Mouse (Mus musculus): ENCODE data around the gene Cog8. TPM values are rescaled to one million over a fixed set of nuclear protein-coding genes. Genes with fewer than 3 reads are reported as not detected.

Gene Cog8
- total RNA-seq, 2 experiments from 2014 or later = 29.2 to 29.4 TPM

Small RNA genes within 50 kb of the gene (microRNA-seq; reads per million reads assigned to microRNA genes)
- gene Mir7075 = 0 to 2.0 reads per million in 2 experiments

Other genes starting within 250 kb of the Cog8 start
- 1 to 10 TPM; 1.7 TPM for gene Has3, start 186.4 kb downstream of the Cog8 start, total RNA-seq (2021)
- gene Utp4, start 163.1 kb downstream of the Cog8 start, total RNA-seq (2021) = 10 to 100 TPM; 43.3 to 45.1 TPM
- 10 to 100 TPM; 22.6 to 26.3 TPM for gene Sntb2, start 120.9 kb downstream of the Cog8 start, total RNA-seq (2021)
- gene Vps4a, start 25.5 kb downstream of the Cog8 start, total RNA-seq (2021) = 100 to 1,000 TPM; 109 to 114 TPM
- 10 to 100 TPM; 27.1 to 31.7 TPM for gene Pdf, start 8.1 kb downstream of the Cog8 start, total RNA-seq (2021)
- 10 to 100 TPM; 40.5 to 45.3 TPM for gene Nip7, start 188 bp upstream of the Cog8 start, total RNA-seq (2021)
- gene Tmed6, start 9.0 kb upstream of the Cog8 start, total RNA-seq (2021) = not detected
- gene Terf2, start 39.9 kb upstream of the Cog8 start, total RNA-seq (2021) = 10 to 100 TPM; 36.6 to 36.9 TPM
- gene Cyb5b, start 94.0 kb upstream of the Cog8 start, total RNA-seq (2021) = 100 to 1,000 TPM; 106 to 113 TPM
- 10 to 100 TPM; 48.1 to 57.3 TPM for gene Nfat5, start 236.8 kb upstream of the Cog8 start, total RNA-seq (2021)